Mouse (Mus musculus): Measurements from ENCODE around the gene Gsg1.

GRCm38 (mm10) chr6:135269626-135270025, 15.5 kb upstream of the Gsg1 start:
- TF ChIP-seq EP300 (IDR thresholded peaks at IDR 0.05; ENCODE audit: low read depth) (no peak), CTCF (IDR thresholded peaks at IDR 0.05; ENCODE audit: low read depth) (no peak)

Data from heart, postnatal 0 days (tissue).